Mouse (Mus musculus) lung, postnatal 0 days (tissue): Measurements from ENCODE around the gene Sds. TPM values are rescaled to one million over a fixed set of nuclear protein-coding genes. Genes with fewer than 3 reads are reported as not detected.

ENCODE experiments used
- ATAC-seq: fragments of 200-750 bp; cut with Nextera tagmentation; 2 replicates; pipeline ENCODE4 v1.8.0; 2017; ENCODE audit warnings: moderate library complexity
- DNase-seq: peaks from one replicate; pipeline ENCODE4 v3.0.0-alpha.2; 2016; ENCODE audit warnings: low spot score
- H3K27ac ChIP-seq: fragments of 300-500 bp; sonication (generic); 2 replicates; pipeline ENCODE4 v1.5.1; 2014; ENCODE audit warnings: antibody characterized with exemption, mild to moderate bottlenecking, low read length, mixed read lengths
- H3K27me3 ChIP-seq: fragments of 300-500 bp; sonication (generic); replicated peaks from 2 replicates; pipeline ENCODE4 v1.6.1; 2014; ENCODE audit warnings: low read length, mixed read lengths; ENCODE audit not compliant: insufficient read depth
- H3K36me3 ChIP-seq: fragments of 300-500 bp; sonication (generic); 2 replicates; pipeline ENCODE4 v1.6.1; 2014; ENCODE audit warnings: low read length, mixed read lengths; ENCODE audit not compliant: insufficient read depth
- H3K4me1 ChIP-seq: fragments of 300-500 bp; sonication (generic); 2 replicates; pipeline ENCODE4 v1.6.1; 2014; ENCODE audit warnings: antibody characterized with exemption, low read depth, low read length, mixed read lengths; ENCODE audit not compliant: insufficient read depth
- H3K4me2 ChIP-seq: fragments of 300-500 bp; sonication (generic); replicated peaks from 2 replicates; pipeline ENCODE4 v1.6.1; 2014; ENCODE audit warnings: low read depth, mild to moderate bottlenecking, low read length, moderate library complexity, mixed read lengths
- H3K4me3 ChIP-seq: fragments of 300-500 bp; sonication (generic); 2 replicates; pipeline ENCODE4 v1.5.1; 2014; ENCODE audit warnings: low read depth, low read length
- H3K9ac ChIP-seq: fragments of 300-500 bp; sonication (generic); replicated peaks from 2 replicates; pipeline ENCODE4 v1.6.1; 2014; ENCODE audit warnings: low read depth, mild to moderate bottlenecking
- H3K9me3 ChIP-seq: fragments of 300-500 bp; sonication (generic); 2 replicates; pipeline ENCODE4 v1.6.1; 2016; ENCODE audit warnings: low read length, mixed read lengths
- CTCF ChIP-seq: IDR thresholded peaks from 2 replicates; pipeline ENCODE4 v1.5.1; 2016; ENCODE audit warnings: antibody characterized with exemption, mild to moderate bottlenecking
- EP300 ChIP-seq: IDR thresholded peaks from 2 replicates; pipeline ENCODE4 v1.6.1; 2016; ENCODE audit warnings: antibody characterized with exemption, mild to moderate bottlenecking, control low read depth
- WGBS: fragments of 180-500 bp; shearing (Covaris S2); extraction: QIAGEN DNeasy Blood & Tissue Kit; methylation state at CpG from one replicate; pipeline ENCODE4 v1.1.7; 2014; 5-methylcytosine and 5-hydroxymethylcytosine counted together
- polyA plus RNA-seq: library from polyadenylated mRNA; unstranded; fragments of >200 nt; fragmentation: Nextera tagmentation; extraction: Ambion mirVana; gene quantifications from 2 replicates; pipeline ENCODE4 v1.2.1, GENCODE M21; 2015

Gene Sds
- polyA plus RNA-seq, 1 experiment from 2014 or later = not detected

GRCm38 (mm10) chr5:120514031-120514677 is 37.8 kb downstream of the Sds start:
- Histone ChIP-seq H3K9ac (no peak overlapping the region), H3K9me3 (no peaks in the 10 kb centered on the region), H3K4me2 (no peak overlapping the region), H3K4me3 (no peak overlapping the region), H3K27ac (peak overlapping the region; percentile 23; the same call in 1 of the 2 replicates), H3K36me3 (no peaks in the 10 kb centered on the region), H3K27me3 (no peaks in the 10 kb centered on the region), H3K4me1 (peaks cover 6% of the 10 kb centered on the region)
- whole genome bisulfite sequencing = 89% methylated on average over 9 of the region's 9 CpGs
- TF ChIP-seq EP300 = no peak
- TF ChIP-seq CTCF = no peak
- ATAC-seq (peak; percentile 3; the same call in 1 of the 2 replicates), DNase-seq (peak; percentile 54)

- DNase-seq = peak; percentile 89
- no peaks in the 10 kb centered on the region for H3K36me3 ChIP-seq
- no peaks in the 10 kb centered on the region for H3K9me3 ChIP-seq
- no peak overlapping the region for H3K4me2 ChIP-seq
- H3K9ac ChIP-seq = no peak overlapping the region
- H3K27ac ChIP-seq = peak overlapping the region; percentile 23; the same call in 1 of the 2 replicates
- WGBS = 13% methylated on average over 4 of the region's 4 CpGs
- H3K27me3 ChIP-seq = no peaks in the 10 kb centered on the region
- peaks cover 6% of the 10 kb centered on the region for H3K4me1 ChIP-seq
- TF ChIP-seq EP300 (no peak), CTCF (no peak)
- H3K4me3 ChIP-seq = no peak overlapping the region
- peak; percentile 20 for ATAC-seq
Observed at GRCm38 (mm10) chr5:120514754-120515153, 38.4 kb downstream of the Sds start.

GRCm38 (mm10) chr5:120515451-120515850 is 39.1 kb downstream of the Sds start:
- Histone ChIP-seq H3K9me3 (no peaks in the 10 kb centered on the region), H3K36me3 (no peaks in the 10 kb centered on the region; the same call in 1 of the 2 replicates), H3K4me3 (no peak overlapping the region), H3K9ac (no peak overlapping the region), H3K27me3 (no peaks in the 10 kb centered on the region), H3K27ac (no peak overlapping the region; the same call in 1 of the 2 replicates), H3K4me2 (no peak overlapping the region), H3K4me1 (peaks cover 6% of the 10 kb centered on the region)
- no peak for ATAC-seq
- WGBS = 77% methylated on average over 7 of the region's 7 CpGs
- DNase-seq = no peak
- peak; percentile 12; the same call in 1 of the 2 replicates for TF ChIP-seq CTCF
- TF ChIP-seq EP300 = no peak

GRCm38 (mm10) chr5:120516221-120516984 is 40.1 kb downstream of the Sds start:
- peaks cover 5% of the 10 kb centered on the region for H3K4me1 ChIP-seq
- 56% methylated on average over 15 of the region's 15 CpGs for WGBS
- ATAC-seq = peak; percentile 34

GRCm38 (mm10) chr5:120517552-120517951 is 41.2 kb downstream of the Sds start:
- DNase-seq (peak; percentile 59), ATAC-seq (peak; percentile 40; the same call in 1 of the 2 replicates)
- no peak overlapping the region for H3K27ac ChIP-seq
- no peaks in the 10 kb centered on the region for H3K4me1 ChIP-seq
- H3K9ac ChIP-seq = no peak overlapping the region
- H3K4me3 ChIP-seq = no peak overlapping the region
- H3K27me3 ChIP-seq = no peaks in the 10 kb centered on the region
- no peak overlapping the region for H3K4me2 ChIP-seq
- TF ChIP-seq CTCF = no peak
- TF ChIP-seq EP300 = no peak
- H3K36me3 ChIP-seq = peaks cover 15% of the 10 kb centered on the region; the same call in 1 of the 2 replicates
- H3K9me3 ChIP-seq = no peaks in the 10 kb centered on the region
- WGBS = 40% methylated on average over 9 of the region's 9 CpGs

More at GRCm38 (mm10) chr5:120516221-120516984, 40.1 kb downstream of the Sds start:
- Histone ChIP-seq H3K4me3 (no peak overlapping the region), H3K4me2 (no peak overlapping the region), H3K27me3 (no peaks in the 10 kb centered on the region), H3K27ac (peak overlapping the region; percentile 47), H3K36me3 (peaks cover 4% of the 10 kb centered on the region; the same call in 1 of the 2 replicates), H3K9ac (no peak overlapping the region), H3K9me3 (no peaks in the 10 kb centered on the region)
- TF ChIP-seq EP300 (no peak), CTCF (no peak)
- DNase-seq = peak; percentile 45

GRCm38 (mm10) chr5:120522649-120523048 is 46.3 kb downstream of the Sds start:
- Histone ChIP-seq H3K27ac (no peak overlapping the region), H3K4me1 (no peaks in the 10 kb centered on the region), H3K4me3 (no peak overlapping the region), H3K9me3 (no peaks in the 10 kb centered on the region), H3K36me3 (peaks cover 19% of the 10 kb centered on the region; the same call in 1 of the 2 replicates), H3K27me3 (no peaks in the 10 kb centered on the region), H3K9ac (no peak overlapping the region), H3K4me2 (no peak overlapping the region)
- TF ChIP-seq CTCF (peak; percentile 70), EP300 (no peak)
- WGBS = 72% methylated on average over 3 of the region's 3 CpGs
- DNase-seq (no peak), ATAC-seq (no peak)
